Mouse (Mus musculus): ENCODE measurements around the gene Lta.

GRCm38 (mm10) chr17:35164218-35164567, 41.0 kb downstream of the Lta start:
- no peak for TF ChIP-seq CTCF (IDR thresholded peaks at IDR 0.05; ENCODE audit: low read depth, low read length)
- no peak for TF ChIP-seq TAL1 (conservative IDR thresholded peaks at IDR 0.05; ENCODE audit: low read depth, low read length)
- no peak for TF ChIP-seq GATA1 (IDR thresholded peaks at IDR 0.05; ENCODE audit: borderline replicate concordance, low read length)
